Mouse (Mus musculus) Muller cell, postnatal 12 days (primary cell): ENCODE results near the gene Poc1a.
A peak's percentile ranks its signal among the peaks of the same experiment; 100 is the strongest.

Source experiments
- DNase-seq: peaks from one replicate; pipeline ENCODE4 v3.0.0-alpha.2; 2015; ENCODE audit errors: inconsistent ontology term

Gene Poc1a

DNA sequence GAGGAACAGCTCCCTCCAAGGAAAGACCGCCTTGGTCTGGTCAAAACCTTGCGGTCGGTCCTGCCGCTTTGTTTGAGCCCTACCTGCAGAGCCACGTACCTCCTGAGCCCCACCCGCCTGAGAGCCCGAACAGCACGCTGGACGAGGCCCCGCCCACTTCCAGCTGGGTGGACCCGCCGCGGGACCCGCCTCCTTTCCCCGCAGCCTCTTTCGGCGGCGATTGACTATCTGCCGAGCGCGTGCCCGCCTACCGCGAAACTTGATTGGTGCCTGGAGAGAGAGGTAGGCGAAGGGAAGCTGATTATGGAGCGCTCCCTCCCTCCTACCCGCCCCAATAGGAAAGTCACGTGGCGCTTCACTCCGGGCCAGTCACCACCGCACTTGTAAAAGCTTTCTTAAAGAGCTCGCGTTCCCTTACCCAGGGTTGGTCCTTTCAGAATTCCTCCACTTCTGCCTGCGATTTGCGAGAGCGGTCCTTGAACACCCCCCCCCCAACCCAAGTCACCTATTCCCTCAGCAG is 86.8 kb downstream of the Poc1a start:
- peak; percentile 98 for DNase-seq

GRCm38 (mm10) chr9:106368112-106368717 is 87.4 kb downstream of the Poc1a start, which contains the start of gene Dusp7:
TSS of gene Dusp7 (plus strand) at chr9:106368632.
- peak; percentile 95 for DNase-seq

- DNase-seq = peak; percentile 77
These were observed 88.1 kb downstream of the Poc1a start for GRCm38 (mm10) chr9:106368831-106369501.

GRCm38 (mm10) chr9:106369801-106370485 is 89.1 kb downstream of the Poc1a start:
- peak; percentile 68 for DNase-seq

GRCm38 (mm10) chr9:106370620-106371383 is 89.9 kb downstream of the Poc1a start:
- no peak for DNase-seq

DNA sequence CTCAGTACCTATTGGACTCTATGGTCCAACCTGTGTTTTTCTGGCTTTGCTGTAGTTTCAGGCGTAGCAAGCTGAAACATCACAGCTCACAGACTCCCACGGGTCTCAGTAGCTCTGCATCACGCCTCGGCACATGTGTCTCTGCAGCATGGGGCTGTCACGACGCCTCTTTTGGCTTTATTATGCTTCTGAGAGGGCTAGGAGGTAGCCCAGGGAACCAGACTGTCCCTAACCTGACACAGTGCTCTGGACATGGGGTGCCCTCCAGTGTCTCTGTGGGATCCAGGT is 90.5 kb downstream of the Poc1a start:
- no peak for DNase-seq

GRCm38 (mm10) chr9:106371776-106372175 is 90.9 kb downstream of the Poc1a start:
- peak; percentile 47 for DNase-seq

DNA sequence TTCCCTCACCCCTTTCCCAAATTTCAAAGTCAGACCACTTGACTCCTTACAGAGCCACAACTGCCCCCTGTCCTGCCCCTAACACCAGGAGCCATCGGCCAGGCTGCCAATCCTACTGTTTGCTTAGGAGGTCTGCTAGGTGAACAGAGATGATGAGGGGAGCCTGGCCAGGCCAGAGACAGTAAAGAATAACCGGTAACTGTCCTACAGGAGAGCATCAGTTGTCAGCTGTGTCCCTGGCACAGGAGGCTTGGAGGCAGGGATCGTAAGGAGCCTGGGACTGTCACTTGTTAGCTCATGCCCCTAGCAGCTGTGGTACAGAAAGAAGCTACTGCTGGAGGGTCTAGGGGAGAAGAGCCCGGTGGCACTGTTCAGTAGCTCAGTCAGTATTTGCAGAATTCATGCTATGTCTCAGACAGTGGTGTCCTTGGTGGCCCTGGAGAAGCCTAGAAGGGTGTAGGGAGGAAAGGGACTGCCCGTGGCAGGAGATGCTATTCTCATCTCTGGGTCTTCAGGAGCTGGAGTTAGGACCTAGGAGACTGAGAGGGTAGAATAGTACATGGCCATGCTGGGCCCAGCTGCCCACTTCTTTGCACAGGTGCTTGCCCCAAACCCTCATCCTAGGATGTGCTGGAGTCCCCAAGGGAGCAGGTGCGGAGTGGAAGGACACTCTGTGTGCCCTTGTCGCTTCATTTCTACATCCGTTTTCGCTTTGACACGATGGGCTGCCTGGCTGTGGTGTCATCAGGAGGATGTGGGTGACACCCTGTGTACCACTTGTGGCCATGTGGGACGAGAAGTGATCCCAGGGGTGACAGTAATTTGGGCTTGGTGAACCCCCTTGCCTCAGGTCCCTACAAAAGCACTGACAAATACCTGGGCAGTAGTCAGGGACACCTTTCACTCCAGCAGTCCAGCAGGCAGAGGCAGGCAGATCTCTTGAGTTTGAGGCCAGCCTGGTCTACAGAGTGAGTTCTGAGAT is 91.9 kb downstream of the Poc1a start:
- DNase-seq = no peak

DNA sequence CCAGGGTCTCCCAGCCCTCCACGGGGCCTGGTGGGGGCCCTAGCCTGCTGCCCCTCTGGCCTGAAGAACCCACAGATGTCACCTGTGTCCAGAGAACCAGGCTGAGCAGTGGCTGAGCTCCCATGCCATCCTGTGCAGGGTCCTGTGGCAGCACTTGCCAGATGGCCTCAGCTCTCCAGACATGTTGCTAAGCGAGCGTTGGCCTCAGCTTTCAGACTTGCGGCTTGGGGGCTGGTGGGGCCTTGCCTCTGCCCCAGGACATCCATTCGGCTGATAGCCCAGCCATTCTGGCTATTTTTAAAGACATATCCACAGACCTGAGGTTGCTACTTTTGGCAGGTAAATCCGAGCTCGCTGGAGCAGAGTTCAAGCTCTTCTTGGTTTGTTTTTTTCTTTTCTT is 93.1 kb downstream of the Poc1a start:
- DNase-seq = no peak

GRCm38 (mm10) chr9:106377247-106377646 is 96.4 kb downstream of the Poc1a start:
- no peak for DNase-seq

- peak; percentile 74 for DNase-seq
These were observed 97.2 kb downstream of the Poc1a start for GRCm38 (mm10) chr9:106378045-106378444.

DNA sequence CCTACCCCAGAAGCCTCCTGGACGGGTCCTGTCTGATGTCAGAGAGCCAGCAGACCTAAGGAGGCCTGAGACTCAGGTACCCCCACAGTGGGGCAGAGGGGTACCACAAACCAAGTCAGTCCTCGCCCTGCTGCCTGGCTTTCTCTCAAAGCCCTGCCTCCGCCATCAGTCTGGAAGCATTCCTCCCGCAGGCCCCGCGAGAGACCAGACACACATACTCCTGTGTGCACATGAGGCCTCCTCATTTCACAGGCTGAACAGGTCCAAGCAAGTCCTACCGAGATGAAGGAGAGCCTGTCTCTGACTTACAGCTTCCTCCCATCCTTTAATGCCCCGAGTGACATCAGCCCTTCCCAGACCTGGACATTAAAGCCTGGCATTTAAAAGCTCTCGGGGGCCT is 97.9 kb downstream of the Poc1a start:
- no peak for DNase-seq

DNA sequence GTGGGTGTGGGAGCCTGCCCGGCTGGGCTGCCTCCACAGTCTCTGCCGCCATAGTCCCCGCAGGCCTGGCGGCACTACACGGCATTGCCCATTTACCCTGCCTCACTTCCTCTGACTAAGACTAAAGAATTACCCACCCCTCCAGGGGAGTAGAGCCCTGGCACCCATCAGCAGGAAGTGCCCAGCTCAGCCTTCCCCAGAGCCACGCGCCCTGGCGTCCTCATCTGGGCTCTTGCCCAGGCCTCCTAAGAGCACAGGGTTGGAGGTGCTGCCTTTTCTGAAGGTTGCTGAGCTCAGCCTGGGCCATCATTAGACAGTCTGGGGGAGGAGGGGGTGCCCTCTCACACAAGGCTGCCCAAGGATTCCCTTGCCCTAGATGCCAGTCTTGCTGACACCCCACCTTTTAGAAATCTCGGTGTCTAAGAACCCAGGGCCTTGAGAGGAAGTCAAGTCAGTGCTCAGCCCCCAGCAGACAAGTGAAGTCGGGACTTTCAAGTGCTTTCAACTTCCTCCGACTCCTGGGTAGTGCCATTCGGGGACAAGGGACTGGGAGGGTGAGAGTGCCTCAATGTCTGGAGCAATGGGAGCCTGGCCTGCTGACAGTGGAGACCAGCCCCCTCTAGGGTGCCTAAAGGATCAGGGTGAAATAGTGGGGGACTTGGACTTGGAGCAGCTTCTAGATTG is 105.5 kb downstream of the Poc1a start:
- DNase-seq = peak; percentile 76

- DNase-seq = peak; percentile 63
These were observed 112.1 kb downstream of the Poc1a start for GRCm38 (mm10) chr9:106392828-106393527.

GRCm38 (mm10) chr9:106393548-106393947 is 112.7 kb downstream of the Poc1a start:
- no peak for DNase-seq

GRCm38 (mm10) chr9:106394649-106395602 is 114.1 kb downstream of the Poc1a start:
- peak; percentile 59 for DNase-seq

GRCm38 (mm10) chr9:106397733-106398132 is 116.9 kb downstream of the Poc1a start:
- DNase-seq = no peak

GRCm38 (mm10) chr9:106398667-106399311 is 117.9 kb downstream of the Poc1a start:
- no peak for DNase-seq
